Mouse (Mus musculus): Measurements from ENCODE around the gene Olfr493. TPM values are rescaled to one million over a fixed set of nuclear protein-coding genes. Genes with fewer than 3 reads are reported as not detected.

The Olfr493 gene
- polyA plus RNA-seq (2015; fragmentation: Nextera tagmentation; extraction: Ambion mirVana), result not detected in 2 replicates

DNA sequence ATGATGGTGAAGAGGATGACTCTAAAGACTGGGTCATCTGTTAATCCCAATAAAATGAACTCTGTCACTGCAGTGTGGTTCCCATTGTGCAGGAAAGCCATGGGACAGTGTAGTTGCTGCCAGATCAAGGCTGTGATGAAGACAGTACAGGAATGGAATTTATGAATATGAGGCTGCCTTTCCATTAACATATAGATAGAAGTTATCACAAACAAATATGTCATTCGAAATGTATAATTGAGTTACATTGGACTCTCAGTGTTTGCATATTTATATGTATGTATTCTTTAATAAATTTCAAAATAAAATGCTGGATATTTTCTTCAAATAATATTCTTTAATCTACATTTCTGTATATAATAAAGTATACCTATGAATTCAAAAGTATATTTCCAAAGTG lies at the start of gene Olfr493:
TSS of gene Olfr493 (minus strand) at position 101 of the 400 bp plus-strand sequence.
- no peaks in the 10 kb centered on the region for H3K9me3 ChIP-seq (ENCODE audit: control insufficient read depth, low read length)
- no peaks in the 10 kb centered on the region for H3K27me3 ChIP-seq (replicated peaks; ENCODE audit: control insufficient read depth, insufficient read depth, low read length)
- no peaks in the 10 kb centered on the region for H3K36me3 ChIP-seq (ENCODE audit: control insufficient read depth, insufficient read depth, low read length)
- ATAC-seq, result no peak
- no peak within 1 kb of the TSS for H3K4me2 ChIP-seq (ENCODE audit: low read length)
- no peaks in the 10 kb centered on the region for H3K4me1 ChIP-seq (ENCODE audit: control insufficient read depth, insufficient read depth, low read depth, low read length)
- H3K9ac ChIP-seq (ENCODE audit: low read depth, low read length), result no peak within 1 kb of the TSS
- WGBS, result 72% methylated on average over 1 of the region's 1 CpGs
- no peak within 1 kb of the TSS for H3K4me3 ChIP-seq (ENCODE audit: low read length)
- H3K27ac ChIP-seq (ENCODE audit: low read depth, low read length), result no peak within 1 kb of the TSS

DNA sequence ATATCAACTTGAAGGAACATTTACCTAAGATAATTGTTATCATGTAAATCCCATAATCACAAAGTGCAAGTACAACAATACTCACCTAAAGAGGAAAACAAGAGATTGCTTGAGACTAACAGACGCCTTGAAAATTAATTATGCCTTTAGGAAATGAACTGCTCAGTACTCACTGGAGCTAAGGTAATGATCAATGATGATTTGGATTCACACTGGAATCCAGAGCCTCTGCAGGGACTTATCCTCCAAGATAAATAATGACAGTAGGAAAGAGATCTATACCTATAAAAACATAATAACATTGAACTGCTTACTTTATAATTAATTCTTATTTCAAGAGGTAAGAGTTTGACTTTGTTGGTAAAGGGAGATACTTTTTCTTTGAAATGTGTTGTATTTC lies 46.1 kb upstream of the Olfr493 start, which contains the start of gene Olfr495:
TSS of gene Olfr495 (plus strand) at position 301 of the 400 bp plus-strand sequence.
- Histone ChIP-seq H3K4me1 (ENCODE audit: control insufficient read depth, insufficient read depth, low read depth, low read length) (no peaks in the 10 kb centered on the region), H3K4me2 (ENCODE audit: low read length) (no peak within 1 kb of the TSS), H3K27me3 (replicated peaks; ENCODE audit: control insufficient read depth, insufficient read depth, low read length) (no peaks in the 10 kb centered on the region), H3K9ac (ENCODE audit: low read depth, low read length) (no peak within 1 kb of the TSS), H3K36me3 (ENCODE audit: control insufficient read depth, insufficient read depth, low read length) (no peaks in the 10 kb centered on the region), H3K4me3 (ENCODE audit: low read length) (no peak within 1 kb of the TSS), H3K9me3 (ENCODE audit: control insufficient read depth, low read length) (no peaks in the 10 kb centered on the region), H3K27ac (ENCODE audit: low read depth, low read length) (no peak within 1 kb of the TSS)
- WGBS, result 77% methylated on average over 1 of the region's 1 CpGs
- ATAC-seq, result no peak

DNA sequence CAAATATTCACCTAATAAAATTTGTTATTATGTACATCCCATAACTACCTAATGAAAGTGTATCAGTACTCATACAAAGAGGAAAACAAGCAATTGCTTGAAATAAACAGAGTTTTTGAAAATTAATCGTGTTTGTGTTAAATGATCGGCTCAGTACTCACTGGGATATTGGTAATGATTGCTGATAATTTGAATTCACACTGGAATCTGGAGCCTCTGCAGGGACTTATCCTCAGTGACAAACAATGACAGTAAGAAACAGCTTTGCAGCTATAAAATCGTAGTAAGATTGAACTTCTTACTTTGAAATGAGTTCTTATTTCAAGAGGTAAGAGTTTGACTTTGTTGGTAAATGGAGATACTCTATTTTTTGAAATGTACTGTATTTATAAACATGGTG lies 18.3 kb upstream of the Olfr493 start, which contains the start of gene Olfr494:
TSS of gene Olfr494 (plus strand) at position 301 of the 400 bp plus-strand sequence.
- no peak within 1 kb of the TSS for H3K27ac ChIP-seq (ENCODE audit: low read depth, low read length)
- H3K9ac ChIP-seq (ENCODE audit: low read depth, low read length), result no peak within 1 kb of the TSS
- WGBS, result 87% methylated on average over 3 of the region's 3 CpGs

DNA sequence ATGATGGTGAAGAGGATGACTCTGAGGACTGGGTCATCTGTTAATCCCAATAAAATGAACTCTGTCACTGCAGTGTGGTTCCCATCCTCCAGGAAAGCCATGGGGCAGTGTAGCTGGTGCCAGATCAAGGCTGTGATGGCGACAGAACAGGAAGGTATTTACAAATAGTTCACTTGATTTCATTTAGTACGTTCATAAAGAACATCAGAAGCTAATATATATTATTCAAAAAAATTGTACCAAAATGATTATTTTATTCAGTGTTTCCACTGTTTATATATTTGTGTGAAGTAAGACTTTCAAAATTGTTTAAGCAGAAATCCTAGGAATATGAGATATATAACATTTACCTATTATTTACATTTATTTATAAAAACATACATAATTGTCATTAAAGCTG lies 23.2 kb downstream of the Olfr493 start, which contains the start of gene Olfr492:
TSS of gene Olfr492 (minus strand) at position 101 of the 400 bp plus-strand sequence.
- no peak for ATAC-seq
- WGBS, result 88% methylated on average over 2 of the region's 2 CpGs
- no peaks in the 10 kb centered on the region for H3K36me3 ChIP-seq (ENCODE audit: control insufficient read depth, insufficient read depth, low read length)

More for the DNA sequence above, 18.3 kb upstream of the Olfr493 start, which contains the start of gene Olfr494:
- no peaks in the 10 kb centered on the region for H3K9me3 ChIP-seq (ENCODE audit: control insufficient read depth, low read length)
- no peaks in the 10 kb centered on the region for H3K4me1 ChIP-seq (ENCODE audit: control insufficient read depth, insufficient read depth, low read depth, low read length)
- no peak within 1 kb of the TSS for H3K4me3 ChIP-seq (ENCODE audit: low read length)
- ATAC-seq, result no peak
- no peaks in the 10 kb centered on the region for H3K36me3 ChIP-seq (ENCODE audit: control insufficient read depth, insufficient read depth, low read length)
- H3K4me2 ChIP-seq (ENCODE audit: low read length), result no peak within 1 kb of the TSS
- no peaks in the 10 kb centered on the region for H3K27me3 ChIP-seq (replicated peaks; ENCODE audit: control insufficient read depth, insufficient read depth, low read length)

DNA sequence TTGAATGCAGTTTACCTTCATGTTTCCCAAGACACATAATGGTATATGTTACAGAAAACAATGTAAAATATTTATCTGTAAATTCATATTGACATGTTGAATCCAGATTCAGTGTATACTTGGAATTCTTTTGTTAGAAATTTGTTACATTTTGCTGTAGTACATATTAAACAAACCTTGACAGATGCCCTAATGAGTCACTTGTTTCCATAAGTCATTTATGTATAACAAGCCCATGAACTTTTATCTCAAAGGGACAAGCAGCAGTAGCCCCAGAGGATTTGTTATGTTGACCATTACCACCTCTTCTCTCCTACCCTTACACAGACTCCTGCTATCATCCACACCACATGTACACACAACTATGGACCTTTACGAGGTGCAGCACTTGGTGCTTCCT lies 33.6 kb downstream of the Olfr493 start, which contains the start of gene Olfr491:
TSS of gene Olfr491 (plus strand) at position 301 of the 400 bp plus-strand sequence.
- no peak within 1 kb of the TSS for H3K9ac ChIP-seq (ENCODE audit: low read depth, low read length)
- no peaks in the 10 kb centered on the region for H3K27me3 ChIP-seq (replicated peaks; ENCODE audit: control insufficient read depth, insufficient read depth, low read length)
- H3K27ac ChIP-seq (ENCODE audit: low read depth, low read length), result no peak within 1 kb of the TSS
- H3K4me1 ChIP-seq (ENCODE audit: control insufficient read depth, insufficient read depth, low read depth, low read length), result no peaks in the 10 kb centered on the region
- H3K9me3 ChIP-seq (ENCODE audit: control insufficient read depth, low read length), result no peaks in the 10 kb centered on the region
- no peak within 1 kb of the TSS for H3K4me3 ChIP-seq (ENCODE audit: low read length)
- ATAC-seq, result no peak
- 76% methylated on average over 1 of the region's 1 CpGs for WGBS
- no peak within 1 kb of the TSS for H3K4me2 ChIP-seq (ENCODE audit: low read length)
- H3K36me3 ChIP-seq (ENCODE audit: control insufficient read depth, insufficient read depth, low read length), result no peaks in the 10 kb centered on the region

More for the DNA sequence above, 23.2 kb downstream of the Olfr493 start, which contains the start of gene Olfr492:
- Histone ChIP-seq H3K27me3 (replicated peaks; ENCODE audit: control insufficient read depth, insufficient read depth, low read length) (no peaks in the 10 kb centered on the region), H3K4me1 (ENCODE audit: control insufficient read depth, insufficient read depth, low read depth, low read length) (no peaks in the 10 kb centered on the region), H3K9me3 (ENCODE audit: control insufficient read depth, low read length) (no peaks in the 10 kb centered on the region), H3K9ac (ENCODE audit: low read depth, low read length) (no peak within 1 kb of the TSS), H3K4me3 (ENCODE audit: low read length) (no peak within 1 kb of the TSS), H3K27ac (ENCODE audit: low read depth, low read length) (no peak within 1 kb of the TSS), H3K4me2 (ENCODE audit: low read length) (no peak within 1 kb of the TSS)

Other genes starting within 250 kb of the Olfr493 start
- 0.11 and 0.26 TPM in 2 replicates for gene Olfr482, start 249.4 kb downstream of the Olfr493 start, polyA plus RNA-seq (2015; fragmentation: Nextera tagmentation; extraction: Ambion mirVana)
- gene Olfr483, start 246.1 kb downstream of the Olfr493 start, polyA plus RNA-seq (2015; fragmentation: Nextera tagmentation; extraction: Ambion mirVana), result not detected in 2 replicates
- not detected in 2 replicates for gene Olfr484, start 219.5 kb downstream of the Olfr493 start, polyA plus RNA-seq (2015; fragmentation: Nextera tagmentation; extraction: Ambion mirVana)
- gene Olfr485, start 187.1 kb downstream of the Olfr493 start, polyA plus RNA-seq (2015; fragmentation: Nextera tagmentation; extraction: Ambion mirVana), result not detected in 2 replicates
- not detected in 2 replicates for gene Olfr486, start 174.2 kb downstream of the Olfr493 start, polyA plus RNA-seq (2015; fragmentation: Nextera tagmentation; extraction: Ambion mirVana)
- not detected in 2 replicates for gene Olfr487, start 132.3 kb downstream of the Olfr493 start, polyA plus RNA-seq (2015; fragmentation: Nextera tagmentation; extraction: Ambion mirVana)
- not detected in 2 replicates for gene Olfr488, start 88.6 kb downstream of the Olfr493 start, polyA plus RNA-seq (2015; fragmentation: Nextera tagmentation; extraction: Ambion mirVana)
- gene Olfr490, start 58.0 kb downstream of the Olfr493 start, polyA plus RNA-seq (2015; fragmentation: Nextera tagmentation; extraction: Ambion mirVana), result not detected in 2 replicates
- not detected in 2 replicates for gene Olfr491, start 33.5 kb downstream of the Olfr493 start, polyA plus RNA-seq (2015; fragmentation: Nextera tagmentation; extraction: Ambion mirVana)
- gene Olfr492, start 23.3 kb downstream of the Olfr493 start, polyA plus RNA-seq (2015; fragmentation: Nextera tagmentation; extraction: Ambion mirVana), result not detected in 2 replicates
- gene Olfr494, start 18.4 kb upstream of the Olfr493 start, polyA plus RNA-seq (2015; fragmentation: Nextera tagmentation; extraction: Ambion mirVana), result not detected in 2 replicates
- not detected in 2 replicates for gene Olfr495, start 46.2 kb upstream of the Olfr493 start, polyA plus RNA-seq (2015; fragmentation: Nextera tagmentation; extraction: Ambion mirVana)
- not detected in 2 replicates for gene Olfr497, start 73.4 kb upstream of the Olfr493 start, polyA plus RNA-seq (2015; fragmentation: Nextera tagmentation; extraction: Ambion mirVana)
- gene Olfr498, start 118.3 kb upstream of the Olfr493 start, polyA plus RNA-seq (2015; fragmentation: Nextera tagmentation; extraction: Ambion mirVana), result not detected in 2 replicates
- not detected in 2 replicates for gene Olfr502, start 178.1 kb upstream of the Olfr493 start, polyA plus RNA-seq (2015; fragmentation: Nextera tagmentation; extraction: Ambion mirVana)
- gene Olfr503, start 197.5 kb upstream of the Olfr493 start, polyA plus RNA-seq (2015; fragmentation: Nextera tagmentation; extraction: Ambion mirVana), result not detected in 2 replicates
- gene Olfr504, start 218.8 kb upstream of the Olfr493 start, polyA plus RNA-seq (2015; fragmentation: Nextera tagmentation; extraction: Ambion mirVana), result not detected in 2 replicates

All from hindbrain, embryonic 16.5 days (tissue).